In the genomic region with DNA sequence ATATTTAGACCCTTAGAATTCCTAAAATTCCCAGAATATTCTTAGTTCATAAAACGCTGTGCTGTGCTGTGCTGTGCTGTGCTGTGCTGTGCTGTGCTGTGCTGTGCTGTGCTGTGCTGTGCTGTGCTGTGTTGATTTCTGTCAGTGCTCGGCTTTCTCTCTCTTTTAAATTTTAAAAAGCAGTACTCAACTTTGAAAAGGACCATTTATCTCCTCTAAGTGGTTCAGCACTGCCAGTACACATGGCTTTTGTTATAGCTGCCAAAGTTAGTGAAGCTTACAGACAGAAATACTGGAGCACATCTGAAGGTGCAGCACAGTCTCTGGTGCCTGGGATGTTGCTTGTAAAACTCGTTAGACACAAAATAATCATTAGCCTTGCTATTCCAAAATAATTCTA, we compare ENCODE assay signal across 16 mouse cellular contexts.
"Had no signal": no experiment of that assay in that cellular context is flagged by ENCODE, and none has a peak within 500 bp of the region (broad histone marks: within the 10 kb centered on the region; RNA-seq: fewer than 3 reads in every experiment).

No protein-coding gene starts in this region.

- H3K4me1 ChIP-seq: lung, embryonic 15.5 days; midbrain, embryonic 13.5 days; midbrain, embryonic 15.5 days; neural tube, embryonic 12.5 days; stomach, embryonic 15.5 days had no signal

- H3K27me3 ChIP-seq: liver, embryonic 13.5 days; liver, embryonic 15.5 days; lung, embryonic 15.5 days; megakaryocyte, embryonic 14.5 days; midbrain, embryonic 13.5 days; midbrain, embryonic 15.5 days; neural tube, embryonic 12.5 days; stomach, embryonic 15.5 days had no signal

- H3K9me3 ChIP-seq: liver, embryonic 13.5 days; liver, embryonic 15.5 days; lung, embryonic 15.5 days; megakaryocyte, embryonic 14.5 days; midbrain, embryonic 13.5 days; midbrain, embryonic 15.5 days; neural tube, embryonic 12.5 days; stomach, embryonic 15.5 days had no signal

- DNase-seq: liver, embryonic 13.5 days; liver, postnatal 0 days; lung, adult 2 months; lung, postnatal 14 days; lung, postnatal 36 days; right cerebral cortex, postnatal 14 days had no signal

- H3K36me3 ChIP-seq: liver, embryonic 13.5 days; liver, embryonic 15.5 days; lung, embryonic 15.5 days; neural tube, embryonic 12.5 days; stomach, embryonic 15.5 days had no signal

- H3K27ac ChIP-seq: liver, embryonic 13.5 days; liver, embryonic 15.5 days; lung, embryonic 15.5 days; macrophage; midbrain, embryonic 13.5 days; midbrain, embryonic 15.5 days; neural tube, embryonic 12.5 days; stomach, embryonic 15.5 days; stomach, postnatal 0 days had no signal

- H3K4me3 ChIP-seq: liver, embryonic 13.5 days; liver, embryonic 15.5 days; lung, embryonic 15.5 days; megakaryocyte, embryonic 14.5 days; midbrain, embryonic 13.5 days; midbrain, embryonic 15.5 days; neural tube, embryonic 12.5 days; stomach, embryonic 15.5 days had no signal

- ATAC-seq: liver, postnatal 0 days; lung, postnatal 0 days; midbrain, embryonic 15.5 days had no signal
